Mouse (Mus musculus) heart, embryonic 16.5 days (tissue): ENCODE results near the gene Trpc1. TPM values are rescaled to one million over a fixed set of nuclear protein-coding genes. Genes with fewer than 3 reads are reported as not detected.

ENCODE experiments used
- ATAC-seq: fragments of 200-750 bp; cut with Nextera tagmentation; replicated peaks from 2 replicates; pipeline ENCODE4 v1.8.0; 2017; ENCODE audit warnings: moderate number of reproducible peaks; ENCODE audit not compliant: insufficient read depth, low FRiP score; ENCODE audit errors: extremely low read depth
- H3K27ac ChIP-seq: fragments of 300-500 bp; sonication (generic); 2 replicates; pipeline ENCODE4 v1.5.1; 2014; ENCODE audit warnings: mild to moderate bottlenecking, low read length, control low read depth, moderate library complexity
- H3K27me3 ChIP-seq: fragments of 300-500 bp; sonication (generic); 2 replicates; pipeline ENCODE4 v1.6.1; 2014; ENCODE audit warnings: low read length, mixed read lengths; ENCODE audit not compliant: control insufficient read depth, insufficient read depth
- H3K36me3 ChIP-seq: fragments of 300-500 bp; sonication (generic); 2 replicates; pipeline ENCODE4 v1.6.1; 2014; ENCODE audit not compliant: control insufficient read depth, insufficient read depth
- H3K4me1 ChIP-seq: fragments of 300-500 bp; sonication (generic); 2 replicates; pipeline ENCODE4 v1.6.1; 2014; ENCODE audit warnings: low read length, mixed read lengths; ENCODE audit not compliant: control insufficient read depth, insufficient read depth
- H3K4me2 ChIP-seq: fragments of 300-500 bp; sonication (generic); 2 replicates; pipeline ENCODE4 v1.6.1; 2014; ENCODE audit warnings: low read depth, mild to moderate bottlenecking, control low read depth, low read length
- H3K4me3 ChIP-seq: fragments of 300-500 bp; sonication (generic); 2 replicates; pipeline ENCODE4 v1.5.1; 2014; ENCODE audit warnings: mild to moderate bottlenecking, control low read depth, low read length
- H3K9ac ChIP-seq: fragments of 300-500 bp; sonication (generic); 2 replicates; pipeline ENCODE4 v1.6.1; 2014; ENCODE audit warnings: low read length, control low read depth
- H3K9me3 ChIP-seq: fragments of 300-500 bp; sonication (generic); replicated peaks from 2 replicates; pipeline ENCODE4 v1.6.1; 2016; ENCODE audit warnings: low read length; ENCODE audit not compliant: control insufficient read depth
- WGBS: fragments of 180-500 bp; shearing (Covaris S2); extraction: QIAGEN DNeasy Blood & Tissue Kit; methylation state at CpG from one replicate; pipeline ENCODE4 v1.1.7; 2014; 5-methylcytosine and 5-hydroxymethylcytosine counted together
- polyA plus RNA-seq: library from polyadenylated mRNA; unstranded; fragments of >200 nt; fragmentation: Nextera tagmentation; extraction: Ambion mirVana; gene quantifications from 2 replicates; pipeline ENCODE4 v1.2.1, GENCODE M21; 2015

Trpc1 gene
- polyA plus RNA-seq: 2.0 and 2.7 TPM in 2 replicates

- ATAC-seq: peak; percentile 97
- Histone ChIP-seq H3K27me3 (peaks cover 10% of the 10 kb centered on the region; the same call in 1 of the 2 replicates), H3K27ac (peak within 1 kb of the TSS; percentile 34), H3K36me3 (no peaks in the 10 kb centered on the region), H3K4me1 (0 out of 2 replicates have a peak, but pooled peaks cover 7% of the 10 kb centered on the region), H3K9ac (peak within 1 kb of the TSS; percentile 95), H3K4me3 (peak within 1 kb of the TSS; percentile 68), H3K4me2 (peak within 1 kb of the TSS; percentile 79), H3K9me3 (no peaks in the 10 kb centered on the region)
- under 1% methylated on average over 49 of the region's 56 CpGs for WGBS
Observed at GRCm38 (mm10) chr9:95750037-95750511, at the start of gene Trpc1. Trpc1 (minus strand) TSS chr9:95750375.

- Histone ChIP-seq H3K4me1 (no peaks in the 10 kb centered on the region), H3K27me3 (no peaks in the 10 kb centered on the region), H3K9ac (no peak overlapping the region), H3K36me3 (no peaks in the 10 kb centered on the region), H3K9me3 (no peaks in the 10 kb centered on the region), H3K4me3 (no peak overlapping the region), H3K27ac (no peak overlapping the region), H3K4me2 (no peak overlapping the region)
- 88% methylated on average over 2 of the region's 2 CpGs for WGBS
- no peak for ATAC-seq
Observed at GRCm38 (mm10) chr9:95796323-95796722, 46.1 kb upstream of the Trpc1 start.

GRCm38 (mm10) chr9:95795844-95796243, 45.7 kb upstream of the Trpc1 start:
- no peak overlapping the region for H3K27ac ChIP-seq
- H3K36me3 ChIP-seq: no peaks in the 10 kb centered on the region
- H3K4me1 ChIP-seq: no peaks in the 10 kb centered on the region

GRCm38 (mm10) chr9:95795077-95795784, 45.1 kb upstream of the Trpc1 start:
- ATAC-seq: no peak
- Histone ChIP-seq H3K27ac (no peak overlapping the region), H3K4me1 (no peaks in the 10 kb centered on the region), H3K4me2 (no peak overlapping the region), H3K4me3 (no peak overlapping the region), H3K9me3 (no peaks in the 10 kb centered on the region), H3K27me3 (no peaks in the 10 kb centered on the region), H3K9ac (no peak overlapping the region), H3K36me3 (no peaks in the 10 kb centered on the region)
- 84% methylated on average over 2 of the region's 2 CpGs for WGBS

More at GRCm38 (mm10) chr9:95795844-95796243, 45.7 kb upstream of the Trpc1 start:
- 80% methylated on average over 5 of the region's 5 CpGs for WGBS
- H3K9me3 ChIP-seq: no peaks in the 10 kb centered on the region
- no peak overlapping the region for H3K4me3 ChIP-seq
- no peaks in the 10 kb centered on the region for H3K27me3 ChIP-seq
- no peak overlapping the region for H3K4me2 ChIP-seq
- H3K9ac ChIP-seq: no peak overlapping the region
- ATAC-seq: no peak

GRCm38 (mm10) chr9:95793986-95794744, 44.0 kb upstream of the Trpc1 start:
- ATAC-seq: no peak
- H3K4me2 ChIP-seq: no peak overlapping the region
- no peak overlapping the region for H3K9ac ChIP-seq
- H3K27ac ChIP-seq: no peak overlapping the region
- H3K36me3 ChIP-seq: no peaks in the 10 kb centered on the region
- no peaks in the 10 kb centered on the region for H3K27me3 ChIP-seq
- WGBS: 82% methylated on average over 15 of the region's 15 CpGs
- H3K4me3 ChIP-seq: no peak overlapping the region
- H3K4me1 ChIP-seq: no peaks in the 10 kb centered on the region
- no peaks in the 10 kb centered on the region for H3K9me3 ChIP-seq

GRCm38 (mm10) chr9:95784888-95785511, 34.8 kb upstream of the Trpc1 start:
- 82% methylated on average over 16 of the region's 16 CpGs for WGBS
- ATAC-seq: no peak
- Histone ChIP-seq H3K9ac (no peak overlapping the region), H3K27me3 (no peaks in the 10 kb centered on the region), H3K27ac (no peak overlapping the region), H3K36me3 (no peaks in the 10 kb centered on the region), H3K4me3 (no peak overlapping the region), H3K4me2 (no peak overlapping the region), H3K9me3 (no peaks in the 10 kb centered on the region), H3K4me1 (no peaks in the 10 kb centered on the region)

- Histone ChIP-seq H3K4me2 (peak overlapping the region; percentile 10; the same call in 1 of the 2 replicates), H3K9me3 (no peaks in the 10 kb centered on the region), H3K4me3 (no peak overlapping the region), H3K36me3 (no peaks in the 10 kb centered on the region), H3K9ac (no peak overlapping the region), H3K27ac (no peak overlapping the region), H3K4me1 (no peaks in the 10 kb centered on the region), H3K27me3 (no peaks in the 10 kb centered on the region)
- WGBS: 67% methylated on average over 17 of the region's 17 CpGs
- ATAC-seq: no peak
Observed at GRCm38 (mm10) chr9:95783646-95784293, 33.6 kb upstream of the Trpc1 start.

GRCm38 (mm10) chr9:95771671-95772070, 21.5 kb upstream of the Trpc1 start:
- ATAC-seq: no peak

More at GRCm38 (mm10) chr9:95771671-95772070, 21.5 kb upstream of the Trpc1 start:
- Histone ChIP-seq H3K27ac (no peak overlapping the region), H3K4me2 (no peak overlapping the region), H3K9ac (no peak overlapping the region), H3K9me3 (no peaks in the 10 kb centered on the region), H3K36me3 (no peaks in the 10 kb centered on the region), H3K4me3 (no peak overlapping the region), H3K27me3 (no peaks in the 10 kb centered on the region), H3K4me1 (no peaks in the 10 kb centered on the region)
- 58% methylated on average over 2 of the region's 2 CpGs for WGBS
